Mouse (Mus musculus): ENCODE measurements at regions not wholly inside any gene's neighbourhood (a gene's known extent, or its start where the extent isn't known, plus 50 kb on each side); places are given as distances from the start of the nearest gene placed in this dataset.

GRCm38 (mm10) chr13:56021716-56022115, 114.4 kb downstream of the H2afy start:
- DNase-seq, result no peak

DNA sequence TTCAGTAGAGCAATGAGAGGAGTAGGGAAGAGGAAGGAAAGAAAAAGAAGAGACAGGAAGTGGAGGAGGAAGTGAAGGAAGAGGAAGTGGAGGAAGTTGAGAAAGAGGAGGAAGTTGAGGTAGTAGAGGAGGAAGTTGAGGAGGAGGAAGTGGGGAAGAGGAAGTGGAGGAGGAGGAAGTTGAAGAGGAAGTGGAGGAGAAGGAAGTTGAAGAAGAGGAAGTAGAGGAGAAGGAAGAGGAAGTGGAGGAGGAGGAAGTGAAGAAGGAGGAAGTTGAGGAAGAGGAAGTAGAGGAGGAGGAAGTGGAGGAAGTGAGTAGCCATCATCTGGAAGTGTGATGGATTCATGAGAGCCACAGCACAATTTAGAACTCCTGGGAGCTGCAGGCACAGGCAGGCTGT, 122.2 kb downstream of the H2afy start:
- no peak for DNase-seq

GRCm38 (mm10) chr13:56010416-56010815, 125.7 kb downstream of the H2afy start:
- no peak for DNase-seq

- DNase-seq, result no peak
Measured at GRCm38 (mm10) chr13:56006827-56007226, 129.3 kb downstream of the H2afy start.

GRCm38 (mm10) chr13:56005746-56006145, 130.4 kb downstream of the H2afy start:
- no peak for DNase-seq

DNA sequence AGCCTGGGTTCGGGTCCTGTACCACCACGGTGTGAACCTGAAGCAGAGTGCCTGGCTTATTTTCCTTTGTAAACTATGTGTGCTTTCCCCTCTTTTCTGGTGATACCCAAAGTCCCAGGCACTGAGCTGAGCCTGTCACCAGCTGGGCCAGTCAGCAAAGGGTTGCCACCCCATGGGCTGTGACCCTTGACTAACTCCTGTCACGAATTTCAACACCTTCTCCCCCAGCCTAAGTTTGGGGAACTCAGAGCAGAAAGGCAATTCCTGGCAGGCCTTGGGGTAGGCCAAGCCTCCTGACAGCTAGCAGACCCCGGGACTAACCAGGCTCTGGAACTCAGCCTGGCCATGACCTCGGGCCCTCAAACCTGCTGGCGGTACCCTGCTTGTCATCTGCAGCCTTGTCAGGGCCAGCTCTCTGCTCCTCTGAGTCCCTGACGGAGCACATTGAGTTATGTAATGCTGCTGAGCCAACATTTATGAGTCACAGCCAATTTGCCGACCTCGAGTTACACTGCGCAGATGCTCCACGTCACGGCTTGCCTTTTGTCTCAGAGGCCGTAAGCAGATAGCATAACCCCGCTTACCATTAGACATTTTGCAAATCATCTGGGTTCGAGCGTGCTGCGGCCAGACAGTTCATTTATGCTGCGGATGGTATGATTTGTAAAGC, 132.3 kb downstream of the H2afy start:
- DNase-seq, result peak; percentile 34

GRCm38 (mm10) chr13:55995255-55995654, 140.9 kb downstream of the H2afy start:
- DNase-seq, result no peak

DNA sequence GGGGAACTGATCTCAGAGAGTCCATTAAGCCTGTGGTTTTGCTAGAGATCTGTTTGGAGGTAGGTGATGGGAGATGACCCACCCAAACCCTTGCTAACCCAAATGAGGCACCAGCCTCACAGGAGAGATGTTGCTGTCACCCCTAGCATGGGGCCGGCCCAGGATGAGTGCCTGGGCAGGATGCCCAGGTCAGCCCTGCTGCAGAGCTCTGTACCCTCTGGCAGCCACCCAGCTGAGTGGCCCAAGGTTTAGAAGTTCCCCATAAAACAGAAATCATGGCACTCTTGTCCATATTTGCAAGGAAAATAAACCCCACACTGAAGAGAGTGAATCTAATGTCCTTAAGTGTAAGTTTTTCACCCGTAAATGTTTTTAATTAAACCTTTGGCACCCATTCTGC, 141.7 kb downstream of the H2afy start:
- DNase-seq, result peak; percentile 33

GRCm38 (mm10) chr13:55992699-55993098, 143.5 kb downstream of the H2afy start:
- DNase-seq, result no peak

GRCm38 (mm10) chr13:55991216-55991615, 144.9 kb downstream of the H2afy start:
- no peak for DNase-seq

DNA sequence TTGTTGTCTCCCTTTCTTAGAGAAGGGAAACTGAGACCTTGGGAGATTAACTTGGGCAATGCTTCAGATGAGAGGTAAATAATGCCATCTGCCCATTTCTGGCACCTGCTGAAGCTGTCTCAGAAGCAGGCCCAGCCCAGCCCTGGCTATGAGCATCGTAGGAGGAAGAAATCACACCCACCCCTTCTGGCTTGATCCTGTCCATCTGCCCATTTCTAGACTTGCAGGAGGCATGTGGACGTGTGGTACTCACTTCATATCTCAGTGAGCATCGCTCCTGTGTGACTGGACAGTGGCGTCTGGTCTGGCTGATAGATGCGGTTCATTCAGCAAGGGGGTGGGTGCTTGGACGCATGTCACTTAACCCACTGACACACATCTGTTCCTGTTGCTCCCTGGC, 146.0 kb downstream of the H2afy start:
- no peak for DNase-seq

DNA sequence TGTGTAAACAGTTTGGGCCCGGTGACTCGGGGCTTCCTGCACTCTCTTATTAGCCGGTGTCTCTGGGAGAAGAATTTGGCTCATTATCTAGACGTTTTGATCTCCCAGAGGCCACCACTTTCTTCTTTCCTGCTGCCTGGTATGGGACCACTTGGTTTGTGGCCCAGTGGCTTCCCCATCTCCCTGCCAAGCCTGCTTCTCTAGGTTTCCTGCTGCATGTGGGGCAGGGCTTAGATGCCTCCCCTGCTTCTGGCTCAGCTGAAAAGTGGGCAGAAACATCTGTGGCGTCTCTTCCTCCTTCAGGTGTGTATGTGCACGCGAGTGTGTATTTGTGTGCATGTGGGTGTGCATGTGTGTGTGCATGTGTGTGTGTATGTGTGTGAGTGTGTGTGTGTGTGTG, 146.8 kb downstream of the H2afy start:
- no peak for DNase-seq

DNA sequence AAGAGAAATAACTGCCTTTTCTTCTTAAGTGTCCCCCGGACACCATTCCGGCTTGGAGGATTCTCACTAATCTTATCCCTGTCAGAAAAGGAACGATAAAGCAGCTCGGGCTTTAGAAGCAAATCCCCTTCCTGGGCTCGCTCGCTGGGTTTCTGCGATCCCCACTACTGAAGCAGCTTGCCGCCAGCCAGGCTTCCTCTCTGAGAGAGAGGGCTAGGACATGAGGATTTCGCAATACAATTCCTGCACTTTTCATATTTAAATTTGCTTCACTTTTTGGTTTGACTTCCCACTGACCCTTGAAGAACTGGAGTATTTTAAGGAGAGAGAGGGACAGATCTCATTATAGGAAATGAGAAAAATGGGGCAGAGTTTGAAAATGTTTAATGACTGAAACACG, 149.4 kb upstream of the Pitx1 start:
- DNase-seq, result no peak

GRCm38 (mm10) chr13:55984772-55985171, 148.8 kb upstream of the Pitx1 start:
- no peak for DNase-seq

DNA sequence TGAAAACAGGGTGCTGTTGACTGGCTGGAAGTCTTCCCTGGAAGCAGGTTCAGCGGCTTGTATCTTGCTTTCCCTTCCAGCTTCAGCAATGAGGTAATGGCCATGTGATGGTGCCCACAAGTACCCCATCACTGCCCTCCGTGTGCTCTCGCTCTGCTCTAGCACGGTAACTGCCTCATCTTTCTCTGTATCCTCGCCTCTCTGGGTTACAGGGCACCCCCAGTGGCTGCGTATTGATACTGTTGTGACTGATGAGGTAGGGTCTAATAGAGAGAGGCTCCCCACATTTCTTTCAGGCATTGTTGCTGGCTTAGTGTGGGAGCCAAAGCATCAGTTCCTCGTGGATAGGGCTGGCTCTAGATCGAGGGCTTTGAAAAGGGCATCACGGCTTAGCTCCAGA, 147.9 kb upstream of the Pitx1 start:
- DNase-seq, result no peak

DNA sequence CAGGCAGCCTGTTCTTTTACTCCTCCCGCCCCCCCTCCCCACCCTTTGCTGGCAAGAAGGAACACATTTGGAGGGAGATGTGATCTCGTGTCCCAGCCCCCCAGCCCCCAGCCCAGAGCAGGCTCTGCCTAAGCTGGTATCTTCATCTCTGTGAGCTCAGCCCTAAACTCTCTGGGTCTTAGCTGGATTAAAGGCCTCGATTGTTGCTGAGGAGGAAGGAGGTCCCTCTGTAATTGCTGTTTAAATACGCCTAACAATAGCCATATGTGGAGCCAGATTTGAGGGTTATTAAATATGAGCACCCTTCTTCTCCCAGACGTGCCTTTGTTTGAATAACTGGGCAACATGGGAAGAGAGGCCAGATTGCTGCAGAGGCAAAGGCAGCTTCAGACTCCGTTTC, 145.0 kb upstream of the Pitx1 start:
- DNase-seq, result no peak

- no peak for DNase-seq
Measured at GRCm38 (mm10) chr13:55977902-55978301, 141.9 kb upstream of the Pitx1 start.

DNA sequence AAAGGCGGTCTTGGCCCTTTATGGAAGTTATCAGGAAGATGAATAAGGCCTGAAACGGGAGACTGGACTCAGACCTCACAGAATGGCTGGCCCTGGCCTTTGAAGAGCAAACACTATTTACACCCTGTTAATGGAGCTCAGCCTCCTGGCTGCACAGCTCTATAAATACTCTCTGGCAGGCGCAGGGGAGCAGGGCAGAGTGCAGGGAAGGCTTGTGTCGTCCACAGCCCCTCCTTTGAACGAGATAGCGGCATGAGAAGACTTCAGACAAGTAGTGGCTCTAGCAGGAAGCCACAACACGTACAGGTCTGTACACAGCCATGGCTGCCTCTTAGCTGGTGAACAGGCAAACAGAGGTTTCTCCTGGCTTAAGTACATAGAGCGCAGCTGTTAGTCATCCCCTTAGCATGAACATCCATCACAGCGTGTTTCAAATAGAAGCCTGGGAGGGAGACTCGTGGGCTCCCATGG, 141.0 kb upstream of the Pitx1 start:
- DNase-seq, result no peak

GRCm38 (mm10) chr13:55974105-55974504, 138.1 kb upstream of the Pitx1 start:
- DNase-seq, result peak; percentile 31

DNA sequence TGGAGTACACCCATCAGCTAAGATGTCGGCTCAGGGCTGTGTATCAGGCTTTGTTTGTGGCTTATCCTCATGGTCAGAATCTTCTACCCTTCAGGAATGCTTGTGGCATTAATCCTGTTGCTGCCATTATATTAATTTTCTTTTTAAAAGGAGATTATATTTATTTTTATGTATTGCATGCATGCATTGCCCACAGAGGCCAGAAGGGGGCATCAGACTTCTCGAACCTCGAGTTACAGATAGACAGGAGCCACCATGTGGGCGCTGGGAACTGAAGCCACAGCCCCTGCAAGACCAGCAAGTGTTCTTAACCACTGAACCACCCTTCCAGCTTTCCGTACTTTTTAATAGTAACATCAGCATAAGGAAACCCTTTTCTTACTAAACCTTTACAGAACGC, 134.7 kb upstream of the Pitx1 start:
- no peak for DNase-seq

- no peak for DNase-seq
Measured at GRCm38 (mm10) chr13:55969473-55969872, 133.5 kb upstream of the Pitx1 start.

GRCm38 (mm10) chr13:55967151-55967550, 131.2 kb upstream of the Pitx1 start:
- DNase-seq, result peak; percentile 36

- peak; percentile 60 for DNase-seq
Measured at GRCm38 (mm10) chr13:55963005-55963620, 127.1 kb upstream of the Pitx1 start.

DNA sequence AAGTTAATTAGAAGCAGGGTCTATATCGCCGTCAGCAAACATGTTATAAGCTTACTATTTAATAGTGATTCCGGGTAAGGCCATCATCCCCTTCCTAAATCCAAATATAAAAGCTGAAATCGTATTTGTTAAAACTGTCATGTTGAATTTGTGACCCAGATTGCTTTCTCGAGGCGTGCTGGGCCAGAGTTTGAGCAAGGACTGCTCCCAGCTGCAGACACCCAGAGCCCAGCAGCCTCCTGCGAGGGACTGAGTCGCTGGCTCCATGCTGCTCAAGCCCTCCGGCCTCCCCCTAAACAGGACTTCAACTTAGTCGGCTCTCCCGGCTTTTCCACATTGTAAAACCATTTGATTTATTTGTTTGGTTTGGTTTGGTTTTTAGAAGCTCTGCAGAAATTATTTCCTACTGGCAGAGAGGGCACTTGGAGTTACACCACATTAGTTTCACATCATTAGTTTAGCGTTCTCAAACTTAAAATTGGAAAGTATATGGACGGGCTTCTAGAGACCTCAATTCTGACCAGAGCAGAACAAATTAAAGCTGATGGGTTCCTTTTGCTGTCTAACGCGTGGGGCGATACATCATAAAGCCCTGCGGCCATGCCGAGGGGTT, 126.4 kb upstream of the Pitx1 start:
- no peak for DNase-seq

Data from gastrocnemius, postnatal 10 days (tissue).